Mouse (Mus musculus) ES-E14 (cell line): ENCODE measurements around the gene Dcaf11. TPM values are rescaled to one million over a fixed set of nuclear protein-coding genes. Genes with fewer than 3 reads are reported as not detected.

Experiments used
- DNase-seq: peaks from one replicate; pipeline ENCODE4 v3.0.0-alpha.2; 2013; ENCODE audit warnings: low read depth, low spot score
- H3K27ac ChIP-seq: 2 replicates; pipeline ENCODE4 v1.5.1; 2012; ENCODE audit warnings: low read depth, mild to moderate bottlenecking, low read length, moderate library complexity, mixed read lengths; ENCODE audit not compliant: poor library complexity, insufficient read depth, severe bottlenecking
- H3K36me3 ChIP-seq: 2 replicates; pipeline ENCODE4 v1.6.1; 2012; ENCODE audit warnings: mild to moderate bottlenecking, low read length, moderate library complexity, mixed read lengths; ENCODE audit not compliant: control insufficient read depth, poor library complexity, insufficient read depth, severe bottlenecking
- H3K4me1 ChIP-seq, 2 experiments: fragments of 150-350 bp in 1 of 2; sonication (generic) in 1 of 2; 2 replicates each; pipeline ENCODE4 v1.6.1; 2012; ENCODE audit warnings: low read length in 2 of 2, mild to moderate bottlenecking in 1 of 2, mixed read lengths in 1 of 2; ENCODE audit not compliant: control insufficient read depth in 2 of 2, insufficient read depth in 2 of 2, poor library complexity in 1 of 2
- H3K4me3 ChIP-seq, 2 experiments: fragments of 150-350 bp in 1 of 2; sonication (generic) in 1 of 2; 2 replicates each; pipeline ENCODE4 v1.5.1; 2012; ENCODE audit warnings: low read length in 2 of 2, low read depth in 1 of 2, mild to moderate bottlenecking in 1 of 2, mixed read lengths in 1 of 2; ENCODE audit not compliant: insufficient read depth in 1 of 2, poor library complexity in 1 of 2, severe bottlenecking in 1 of 2
- H3K9ac ChIP-seq: 2 replicates; pipeline ENCODE4 v1.6.1; 2012; ENCODE audit warnings: low read depth, mild to moderate bottlenecking, low read length, mixed read lengths; ENCODE audit not compliant: poor library complexity, insufficient read depth, severe bottlenecking
- H3K9me3 ChIP-seq: fragments of 150-350 bp; sonication (generic); 2 replicates; pipeline ENCODE4 v1.6.1; 2012; ENCODE audit warnings: low read depth, mild to moderate bottlenecking, low read length; ENCODE audit not compliant: control insufficient read depth, insufficient read depth
- CHD2 ChIP-seq: IDR thresholded peaks from 2 replicates; pipeline ENCODE4 v1.6.1; 2014; ENCODE audit warnings: mild to moderate bottlenecking, low read depth, low read length, inconsistent platforms
- HCFC1 ChIP-seq: IDR thresholded peaks from 2 replicates; pipeline ENCODE4 v1.6.1; 2012; ENCODE audit warnings: low read length, inconsistent platforms, borderline replicate concordance; ENCODE audit not compliant: insufficient read depth
- MAFK ChIP-seq: IDR thresholded peaks from 2 replicates; pipeline ENCODE4 v1.6.1; 2014; ENCODE audit warnings: mild to moderate bottlenecking, low read depth, low read length, inconsistent platforms; ENCODE audit not compliant: insufficient read depth
- ZC3H11A ChIP-seq: IDR thresholded peaks from 2 replicates; pipeline ENCODE4 v1.6.1; 2012; ENCODE audit warnings: low read depth, mild to moderate bottlenecking, inconsistent platforms, low read length, borderline replicate concordance
- ZNF384 ChIP-seq: IDR thresholded peaks from 2 replicates; pipeline ENCODE4 v1.6.1; 2012; ENCODE audit warnings: low read depth, low read length, inconsistent platforms
- in situ Hi-C, 2 experiments: fragments of 600-800 bp; cut with MboI; formaldehyde crosslinking; loops; one replicate each; pipeline ENCODE4 v1.15.1; 2025; ENCODE audit warnings: low sequenced_read_pairs in 2 of 2, inconsistent platforms in 1 of 2; ENCODE audit not compliant: unreplicated experiment in 2 of 2
- total RNA-seq: library from RNA; depleted of rRNA; stranded (reverse); fragments of 300-350 nt; gene quantifications from 2 replicates; pipeline ENCODE4 v1.2.3, GENCODE M21; 2012; rRNA removed

Gene Dcaf11
- 17.5 and 28.8 TPM in 2 replicates for total RNA-seq

DNA sequence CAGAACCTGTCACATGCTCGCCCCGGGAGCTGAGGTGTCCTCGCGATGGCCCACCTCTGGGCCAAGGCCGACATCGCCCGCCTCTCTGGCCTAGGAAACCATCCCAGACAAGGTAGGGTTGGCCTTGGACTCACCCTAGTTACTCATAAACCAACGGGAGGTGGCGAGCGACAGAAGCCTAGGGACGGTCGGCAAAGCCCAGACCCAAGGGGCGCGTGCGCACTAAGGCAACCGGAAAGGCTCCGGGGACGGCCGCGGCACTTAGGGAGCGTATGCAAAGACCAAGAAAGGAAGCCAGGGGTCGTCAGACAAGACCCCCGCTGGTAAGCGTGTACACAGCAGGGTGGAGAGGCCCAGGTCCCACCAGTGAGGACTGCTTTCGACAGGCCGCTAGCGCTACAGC is at the start of gene Dcaf11:
Dcaf11 (plus strand) TSS at position 208 of the 403 bp plus-strand sequence.
- Histone ChIP-seq H3K9me3 (no peaks in the 10 kb centered on the region), H3K4me1 (peaks cover 0 to 5% of the 10 kb centered on the region in 2 experiments; a peak in 2 of 4 replicates), H3K4me3 (peak within 1 kb of the TSS; percentile 81), H3K36me3 (peaks cover 6% of the 10 kb centered on the region; the same call in 1 of the 2 replicates), H3K27ac (peak within 1 kb of the TSS; percentile 92), H3K9ac (peak within 1 kb of the TSS; percentile 85)
- in situ Hi-C loops = no loop called here
- TF ChIP-seq CHD2 = peak; percentile 74
- TF ChIP-seq MAFK = no peak
- peak; percentile 93 for DNase-seq

DNA sequence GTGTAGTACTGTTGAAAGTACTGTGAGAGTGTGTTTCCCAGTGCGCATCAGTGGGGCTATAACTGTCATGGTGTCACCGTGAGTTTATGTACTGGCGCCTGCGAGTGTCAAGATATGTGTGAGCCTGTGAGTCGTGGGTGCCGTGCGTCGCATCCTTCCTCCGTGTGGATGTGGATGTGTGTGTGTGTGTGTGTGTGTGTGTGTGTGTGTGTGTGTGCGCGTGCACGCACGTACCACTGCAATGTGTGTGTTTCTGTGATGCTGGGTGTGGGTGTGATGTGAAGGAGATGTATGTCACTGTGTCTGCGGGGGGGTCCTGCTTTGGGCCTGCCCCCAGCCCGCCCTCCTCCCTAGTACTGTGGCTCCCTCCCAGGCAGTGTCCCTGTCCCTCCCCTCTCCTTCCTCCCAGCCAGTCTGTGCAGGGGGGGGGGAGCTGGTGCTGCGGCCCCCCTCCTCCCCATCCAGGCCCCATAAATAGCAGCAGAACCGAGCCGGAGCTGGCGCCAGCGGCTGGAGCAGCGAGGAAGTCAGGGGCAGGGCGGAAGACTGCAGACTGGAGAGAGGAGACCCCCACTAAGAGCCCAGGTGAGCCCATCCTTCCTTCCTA is 49.6 kb upstream of the Dcaf11 start, which contains the start of gene Cpne6:
Cpne6 (plus strand) TSS at position 321 of the 607 bp plus-strand sequence.
- H3K36me3 ChIP-seq = no peaks in the 10 kb centered on the region
- in situ Hi-C loops = no loop called here
- no peak within 1 kb of the TSS for H3K9ac ChIP-seq
- no peak within 1 kb of the TSS for H3K4me3 ChIP-seq
- H3K4me1 ChIP-seq = peaks cover 0 to 8% of the 10 kb centered on the region in 2 experiments; a peak in 1 of 4 replicates
- TF ChIP-seq MAFK = no peak
- no peak for TF ChIP-seq HCFC1
- no peak for TF ChIP-seq ZNF384
- no peak for TF ChIP-seq ZC3H11A
- no peak for TF ChIP-seq CHD2
- no peak within 1 kb of the TSS for H3K27ac ChIP-seq
- DNase-seq = no peak
- H3K9me3 ChIP-seq = no peaks in the 10 kb centered on the region

DNA sequence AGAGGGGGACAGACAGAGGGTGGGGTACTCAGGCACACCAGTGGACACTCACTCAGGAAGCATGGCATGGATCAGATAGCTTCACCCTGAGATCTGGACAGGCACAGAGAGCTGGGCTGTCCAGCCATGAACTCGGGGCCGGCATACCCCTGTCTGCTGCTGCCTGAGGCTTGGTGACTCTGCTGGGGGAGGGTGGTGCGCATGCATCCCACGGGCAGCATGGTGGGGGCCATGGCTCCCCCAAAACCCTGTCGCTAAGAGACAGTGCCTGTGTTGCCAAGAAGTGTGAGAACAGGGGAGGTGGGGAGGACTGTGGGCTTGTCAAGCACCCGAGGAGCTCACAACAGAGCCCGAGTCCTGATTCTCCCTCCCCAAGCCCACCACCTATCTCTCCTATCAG is 48.8 kb upstream of the Dcaf11 start:
- no peak for TF ChIP-seq ZC3H11A
- TF ChIP-seq MAFK = no peak
- TF ChIP-seq ZNF384 = no peak
- TF ChIP-seq CHD2 = no peak
- no peak for TF ChIP-seq HCFC1
- Histone ChIP-seq H3K27ac (no peak overlapping the region), H3K36me3 (no peaks in the 10 kb centered on the region), H3K9me3 (no peaks in the 10 kb centered on the region), H3K4me3 (no peak overlapping the region), H3K9ac (no peak overlapping the region), H3K4me1 (peaks cover 0 to 8% of the 10 kb centered on the region in 2 experiments; a peak in 1 of 4 replicates)
- no peak for DNase-seq
- in situ Hi-C loops = no loop called here

DNA sequence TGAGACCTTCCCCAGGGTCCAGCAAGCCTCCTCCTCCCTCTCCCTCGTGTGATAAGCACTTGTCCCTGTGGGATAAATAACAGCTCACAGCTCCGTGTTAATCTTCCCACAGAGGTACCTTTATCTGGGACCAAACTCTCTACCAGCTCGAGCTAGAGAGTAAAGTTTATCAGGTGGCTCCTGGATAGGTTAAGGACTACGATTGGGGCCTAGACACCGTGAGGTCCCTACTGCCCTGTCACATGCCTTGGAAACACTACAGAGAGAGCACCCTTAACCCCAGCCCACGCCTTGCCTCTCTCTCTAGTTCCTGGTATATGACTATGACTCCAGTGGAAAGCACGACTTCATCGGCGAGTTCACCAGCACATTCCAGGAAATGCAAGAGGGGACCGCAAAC is 45.9 kb upstream of the Dcaf11 start:
- Histone ChIP-seq H3K4me1 (peaks cover 0 to 8% of the 10 kb centered on the region in 2 experiments; a peak in 1 of 4 replicates), H3K36me3 (no peaks in the 10 kb centered on the region), H3K9ac (no peak overlapping the region), H3K27ac (no peak overlapping the region), H3K4me3 (no peak overlapping the region), H3K9me3 (no peaks in the 10 kb centered on the region)
- in situ Hi-C loops = no loop called here
- no peak for DNase-seq
- no peak for TF ChIP-seq HCFC1
- no peak for TF ChIP-seq ZNF384
- no peak for TF ChIP-seq ZC3H11A
- no peak for TF ChIP-seq CHD2
- no peak for TF ChIP-seq MAFK
